Mouse (Mus musculus) C2C12 (cell line): Measurements from ENCODE around the gene Cyp2t4. TPM values are rescaled to one million over a fixed set of nuclear protein-coding genes. Genes with fewer than 3 reads are reported as not detected.

Experiments
- H3K27me3 ChIP-seq: one replicate; pipeline ENCODE4 v1.6.1; 2011; ENCODE audit not compliant: control insufficient read depth, insufficient read depth, insufficient read length
- H3K36me3 ChIP-seq: one replicate; pipeline ENCODE4 v1.6.1; 2011; ENCODE audit not compliant: control insufficient read depth, insufficient read depth
- H3K4me3 ChIP-seq: one replicate; pipeline ENCODE4 v1.5.1; 2011; ENCODE audit warnings: mild to moderate bottlenecking, control low read depth; ENCODE audit not compliant: poor library complexity, insufficient read depth, severe bottlenecking
- H3K79me2 ChIP-seq: one replicate; pipeline ENCODE4 v1.6.1; 2011; ENCODE audit not compliant: control insufficient read depth, insufficient read depth
- H3K79me3 ChIP-seq: one replicate; pipeline ENCODE4 v1.6.1; 2011; ENCODE audit warnings: low read depth, control low read depth
- H3ac ChIP-seq: one replicate; pipeline ENCODE3; 2011; ENCODE audit warnings: low read depth; ENCODE audit not compliant: control insufficient read depth, insufficient read length
- CEBPB ChIP-seq: IDR thresholded peaks from one replicate; pipeline ENCODE4 v1.6.1; 2011; ENCODE audit warnings: low read depth, mild to moderate bottlenecking, control low read depth, moderate library complexity
- CTCF ChIP-seq: IDR thresholded peaks from one replicate; pipeline ENCODE4 v1.5.1; 2011; ENCODE audit not compliant: control insufficient read depth, insufficient read depth, insufficient read length
- FOSL1 ChIP-seq: IDR thresholded peaks from one replicate; pipeline ENCODE4 v1.8.0; 2011; ENCODE audit warnings: mild to moderate bottlenecking, low read length; ENCODE audit not compliant: poor library complexity, insufficient read depth, severe bottlenecking
- MAX ChIP-seq: IDR thresholded peaks from one replicate; pipeline ENCODE4 v1.6.1; 2011; ENCODE audit warnings: mild to moderate bottlenecking, control low read depth
- MYOD1 ChIP-seq: IDR thresholded peaks from one replicate; pipeline ENCODE4 v1.6.1; 2011; ENCODE audit warnings: low read depth; ENCODE audit not compliant: control insufficient read depth, insufficient read length
- MYOG ChIP-seq: IDR thresholded peaks from one replicate; pipeline ENCODE4 v1.6.1; 2011; ENCODE audit not compliant: control insufficient read depth, insufficient read length; ENCODE audit errors: extremely low read depth
- USF1 ChIP-seq: IDR thresholded peaks from one replicate; pipeline ENCODE4 v1.6.1; 2011; ENCODE audit warnings: low read depth, mild to moderate bottlenecking, control low read depth, moderate library complexity
- polyA plus RNA-seq: library from polyadenylated mRNA; unstranded; fragments of >200 nt; fragmentation: generic; extraction: Trizol; gene quantifications from one replicate; pipeline ENCODE4 v1.2.1, GENCODE M21; 2012; ENCODE audit warnings: missing spikeins

Cyp2t4 gene
- polyA plus RNA-seq, 1 experiment: not detected

- Histone ChIP-seq H3K27me3 (no peaks in the 10 kb centered on the region), H3K79me3 (no peaks in the 10 kb centered on the region), H3K79me2 (no peaks in the 10 kb centered on the region), H3K36me3 (peaks cover 11% of the 10 kb centered on the region), H3ac (no peak overlapping the region), H3K4me3 (no peak overlapping the region)
- TF ChIP-seq CTCF (no peak), USF1 (no peak), CEBPB (no peak), MAX (no peak), MYOG (no peak), MYOD1 (no peak), FOSL1 (no peak)
These were observed 26.5 kb downstream of the Cyp2t4 start for GRCm38 (mm10) chr7:27180036-27180435.

GRCm38 (mm10) chr7:27180837-27181695 lies 27.6 kb downstream of the Cyp2t4 start, which contains the start of the genes Gm21983 and Mia:
Gm21983 (minus strand) TSS chr7:27181086.
Mia (minus strand) TSS chr7:27181157.
- Histone ChIP-seq H3K36me3 (peaks cover 19% of the 10 kb centered on the region), H3K79me3 (no peaks in the 10 kb centered on the region), H3K4me3 (no peak within 1 kb of the TSS), H3K27me3 (no peaks in the 10 kb centered on the region), H3ac (no peak within 1 kb of the TSS), H3K79me2 (no peaks in the 10 kb centered on the region)
- no peak for TF ChIP-seq CTCF
- TF ChIP-seq FOSL1: no peak
- TF ChIP-seq USF1: no peak
- no peak for TF ChIP-seq MYOD1
- TF ChIP-seq MYOG: no peak

GRCm38 (mm10) chr7:27182498-27182897 lies 29.0 kb downstream of the Cyp2t4 start:
- no peaks in the 10 kb centered on the region for H3K27me3 ChIP-seq
- H3K79me2 ChIP-seq: no peaks in the 10 kb centered on the region
- peaks cover 31% of the 10 kb centered on the region for H3K36me3 ChIP-seq
- H3ac ChIP-seq: no peak overlapping the region
- no peak for TF ChIP-seq CTCF
- TF ChIP-seq FOSL1: no peak
- H3K4me3 ChIP-seq: no peak overlapping the region
- H3K79me3 ChIP-seq: no peaks in the 10 kb centered on the region

- Histone ChIP-seq H3K27me3 (no peaks in the 10 kb centered on the region), H3K36me3 (peaks cover 51% of the 10 kb centered on the region), H3K79me3 (peaks cover 2% of the 10 kb centered on the region), H3K4me3 (no peak overlapping the region), H3K79me2 (peaks cover 7% of the 10 kb centered on the region), H3ac (no peak overlapping the region)
- TF ChIP-seq CTCF: no peak
- no peak for TF ChIP-seq MYOD1
These were observed 31.4 kb downstream of the Cyp2t4 start for GRCm38 (mm10) chr7:27184964-27185363.

- Histone ChIP-seq H3K4me3 (no peak overlapping the region), H3K79me2 (peaks cover 17% of the 10 kb centered on the region), H3K27me3 (no peaks in the 10 kb centered on the region), H3K79me3 (peaks cover 10% of the 10 kb centered on the region), H3ac (no peak overlapping the region), H3K36me3 (peaks cover 57% of the 10 kb centered on the region)
- TF ChIP-seq FOSL1 (no peak), CTCF (no peak), MYOG (no peak), USF1 (no peak), MAX (no peak), MYOD1 (no peak), CEBPB (no peak)
These were observed 32.5 kb downstream of the Cyp2t4 start for GRCm38 (mm10) chr7:27185986-27186385.

GRCm38 (mm10) chr7:27189271-27189931 lies 35.9 kb downstream of the Cyp2t4 start:
- Histone ChIP-seq H3K79me2 (peaks cover 51% of the 10 kb centered on the region), H3K79me3 (peaks cover 42% of the 10 kb centered on the region), H3K27me3 (no peaks in the 10 kb centered on the region), H3ac (no peak overlapping the region), H3K36me3 (peaks cover 85% of the 10 kb centered on the region), H3K4me3 (no peak overlapping the region)
- TF ChIP-seq FOSL1 (no peak), USF1 (no peak), MAX (no peak), CTCF (no peak), MYOD1 (no peak), CEBPB (no peak), MYOG (no peak)
